Mouse (Mus musculus): ENCODE measurements around the gene Ptrhd1. TPM values are rescaled to one million over a fixed set of nuclear protein-coding genes. Genes with fewer than 3 reads are reported as not detected.

Gene Ptrhd1
- total and polyA plus RNA-seq, 3 experiments = 3.8 to 5.3 TPM; not detected in 1

DNA sequence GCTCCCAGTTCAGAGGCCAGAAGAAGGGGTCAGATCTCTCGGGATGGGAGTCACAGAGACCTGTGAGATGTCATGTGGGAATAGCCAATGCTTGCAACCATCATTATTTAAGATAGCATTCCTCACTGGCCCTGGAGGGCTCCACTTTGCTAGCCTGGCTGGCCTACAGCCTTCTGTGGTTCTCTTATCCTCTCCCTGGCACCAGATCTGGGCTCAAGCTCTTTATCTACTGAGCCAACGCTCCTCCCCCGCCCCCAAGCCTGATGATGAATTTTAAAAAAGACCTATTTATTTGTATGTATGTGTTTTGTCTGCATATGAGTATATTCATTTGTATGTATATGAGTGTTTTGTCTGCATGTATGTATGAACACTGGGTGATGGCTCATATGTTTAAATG, 46.1 kb downstream of the Ptrhd1 start (continued):
- TF ChIP-seq MXI1 (IDR thresholded peaks at IDR 0.05; ENCODE audit: low read depth, low read length) (no peak), MAFK (IDR thresholded peaks at IDR 0.05; ENCODE audit: borderline replicate concordance, low read depth, low read length) (no peak)

DNA sequence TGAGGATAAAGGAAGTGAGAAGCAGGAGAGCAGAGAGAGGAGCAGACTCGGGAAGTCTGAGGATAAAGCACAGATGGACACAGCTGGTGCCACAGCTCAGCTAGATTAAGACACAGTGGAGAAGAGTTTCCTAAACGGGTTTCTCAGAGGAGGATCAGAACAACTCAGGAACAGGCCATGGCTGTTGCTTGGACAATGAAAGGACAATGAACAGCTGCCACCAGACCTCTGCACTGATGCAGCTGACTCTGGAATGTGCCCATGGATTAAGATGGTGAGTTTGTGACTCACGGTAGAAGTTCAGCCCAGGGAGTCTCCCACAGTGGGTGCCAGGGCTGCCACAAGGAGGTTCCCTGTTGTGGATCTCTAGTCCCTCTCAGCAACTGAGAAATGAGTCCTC, 51.4 kb downstream of the Ptrhd1 start:
- TF ChIP-seq MXI1 (IDR thresholded peaks at IDR 0.05; ENCODE audit: low read depth, low read length) (no peak), CHD1 (IDR thresholded peaks at IDR 0.05; ENCODE audit: low read depth, low read length) (no peak), SIN3A (IDR thresholded peaks at IDR 0.05; ENCODE audit: low read length) (no peak), UBTF (IDR thresholded peaks at IDR 0.05; ENCODE audit: borderline replicate concordance, insufficient read depth, low read depth, low read length) (no peak), POLR2AphosphoS5 (IDR thresholded peaks at IDR 0.05; ENCODE audit: borderline replicate concordance, low read depth, low read length) (no peak), NELFE (IDR thresholded peaks at IDR 0.05; ENCODE audit: low read depth, low read length) (no peak), ETS1 (IDR thresholded peaks at IDR 0.05; ENCODE audit: low read depth, low read length) (no peak), NRF1 (IDR thresholded peaks at IDR 0.05; ENCODE audit: insufficient read depth, low read depth, low read length, poor library complexity, severe bottlenecking) (no peak), RCOR1 (IDR thresholded peaks at IDR 0.05; ENCODE audit: low read depth, low read length) (no peak), USF1 (IDR thresholded peaks at IDR 0.05; ENCODE audit: low read depth, low read length) (no peak), TCF12 (IDR thresholded peaks at IDR 0.05; ENCODE audit: low read depth, low read length) (no peak), MYB (IDR thresholded peaks at IDR 0.05; ENCODE audit: low read depth, low read length) (no peak), RAD21 (IDR thresholded peaks at IDR 0.05; ENCODE audit: low read depth, low read length) (no peak), TAL1 (IDR thresholded peaks at IDR 0.05; ENCODE audit: low read length) (no peak), MYC (IDR thresholded peaks at IDR 0.05; ENCODE audit: low read depth, low read length) (no peak), GABPA (IDR thresholded peaks at IDR 0.05; ENCODE audit: low read depth, low read length) (no peak), ZKSCAN1 (IDR thresholded peaks at IDR 0.05; ENCODE audit: low read depth, low read length) (no peak)
- H3K9me3 ChIP-seq (replicated peaks; ENCODE audit: insufficient read depth, low read length) = no peaks in the 10 kb centered on the region
- no peak overlapping the region for H3K4me3 ChIP-seq (ENCODE audit: control insufficient read depth in 1 of 2, insufficient read depth in 1 of 2, low read depth in 2 of 2, low read length in 2 of 2)
- no peaks in the 10 kb centered on the region; a peak in 1 of 4 replicates for H3K4me1 ChIP-seq (ENCODE audit: control insufficient read depth in 1 of 2, insufficient read depth in 2 of 2, low read length in 2 of 2)
- H3K27me3 ChIP-seq (ENCODE audit: control insufficient read depth in 1 of 2, insufficient read depth in 2 of 2, low read length in 2 of 2) = no peaks in the 10 kb centered on the region
- DNase-seq (ENCODE audit: low read depth, low spot score) = no peak
- H3K9ac ChIP-seq (ENCODE audit: control insufficient read depth, low read depth, low read length, poor library complexity, severe bottlenecking) = no peak overlapping the region
- no peaks in the 10 kb centered on the region for H3K79me2 ChIP-seq (ENCODE audit: control insufficient read depth, insufficient read depth, low read length, poor library complexity)
- peaks cover 9 to 14% of the 10 kb centered on the region in 2 experiments for H3K36me3 ChIP-seq (ENCODE audit: control insufficient read depth in 1 of 2, insufficient read depth in 2 of 2, low read length in 2 of 2)
- no peak overlapping the region for H3K27ac ChIP-seq (ENCODE audit: control insufficient read depth, low read depth, low read length)

Other genes with a start within 250 kb of the Ptrhd1 start
- gene Efr3b, start 195.1 kb upstream of the Ptrhd1 start, total RNA-seq (2012; rRNA removed) = 0.88 and 1.5 TPM in 2 replicates
- 1 to 10 TPM in 1 of 2 experiments, not detected in 1; 1.7 TPM for gene Efr3b, start 195.1 kb upstream of the Ptrhd1 start, polyA plus RNA-seq (2012; ENCODE audit: insufficient read depth in 1 of 2, insufficient read length in 2 of 2, low read depth in 1 of 2, low replicate concordance in 2 of 2, missing spikeins in 1 of 2)
- 6.5 and 7.9 TPM in 2 replicates for gene Dnajc27, start 151.4 kb upstream of the Ptrhd1 start, total RNA-seq (2012; rRNA removed)
- gene Dnajc27, start 151.4 kb upstream of the Ptrhd1 start, polyA plus RNA-seq (2012; ENCODE audit: insufficient read depth in 1 of 2, insufficient read length in 2 of 2, low read depth in 1 of 2, low replicate concordance in 2 of 2, missing spikeins in 1 of 2) = 1 to 10 TPM in 1 of 2 experiments, not detected in 1; 9.7 TPM
- gene Adcy3, start 100.9 kb upstream of the Ptrhd1 start, total RNA-seq (2012; rRNA removed) = 0.03 and 0.19 TPM in 2 replicates
- gene Adcy3, start 100.9 kb upstream of the Ptrhd1 start, polyA plus RNA-seq (2012; ENCODE audit: insufficient read depth in 1 of 2, insufficient read length in 2 of 2, low read depth in 1 of 2, low replicate concordance in 2 of 2, missing spikeins in 1 of 2) = 1 to 10 TPM in 1 of 2 experiments, not detected in 1; 3.0 TPM
- 29.2 and 33.3 TPM in 2 replicates for gene Cenpo, start 267 bp downstream of the Ptrhd1 start, total RNA-seq (2012; rRNA removed)
- 10 to 100 TPM in 1 of 2 experiments, not detected in 1; 35.5 TPM for gene Cenpo, start 267 bp downstream of the Ptrhd1 start, polyA plus RNA-seq (2012; ENCODE audit: insufficient read depth in 1 of 2, insufficient read length in 2 of 2, low read depth in 1 of 2, low replicate concordance in 2 of 2, missing spikeins in 1 of 2)
- 45.0 and 48.4 TPM in 2 replicates for gene Ncoa1, start 243.2 kb downstream of the Ptrhd1 start, total RNA-seq (2012; rRNA removed)
- 10 to 100 TPM; 36.0 to 65.0 TPM for gene Ncoa1, start 243.2 kb downstream of the Ptrhd1 start, polyA plus RNA-seq (2012; ENCODE audit: insufficient read depth in 1 of 2, insufficient read length in 2 of 2, low read depth in 1 of 2, low replicate concordance in 2 of 2, missing spikeins in 1 of 2)